Mouse (Mus musculus) lung, adult 10 weeks (tissue): ENCODE data around the gene Mxd4. TPM values are rescaled to one million over a fixed set of nuclear protein-coding genes. Genes with fewer than 3 reads are reported as not detected.

ENCODE experiments used
- polyA plus RNA-seq: library from polyadenylated mRNA; stranded (reverse); fragments of 350-450 nt; fragmentation: Illumina TruSeq; extraction: RNeasy Lipid Tissue Mini Kit (QIAGEN cat#74804); gene quantifications from one replicate; pipeline ENCODE4 v1.2.3, GENCODE M21; 2014; ENCODE audit warnings: low read depth, low replicate concordance; ENCODE audit not compliant: insufficient read depth

The Mxd4 gene
- 103 TPM for polyA plus RNA-seq

GRCm38 (mm10) chr5:34187601-34188316, at the start of gene Mxd4:
Mxd4 (minus strand) TSS chr5:34187720.

GRCm38 (mm10) chr5:34168950-34169891, 18.3 kb downstream of the Mxd4 start, which contains the start of the genes Poln and Haus3:
Poln (minus strand) TSS chr5:34169448.
Haus3 (minus strand) TSS chr5:34169527.

Other genes starting within 250 kb of the Mxd4 start
- gene Gm1673, start 204.3 kb downstream of the Mxd4 start, polyA plus RNA-seq = 10.8 TPM
- gene Nat8l, start 191.7 kb downstream of the Mxd4 start, polyA plus RNA-seq = 1.1 TPM
- 1.1 TPM for gene Poln, start 18.3 kb downstream of the Mxd4 start, polyA plus RNA-seq
- 5.5 TPM for gene Haus3, start 18.2 kb downstream of the Mxd4 start, polyA plus RNA-seq
- 0.63 TPM for gene Zfyve28, start 100.7 kb upstream of the Mxd4 start, polyA plus RNA-seq
- gene Cfap99, start 100.9 kb upstream of the Mxd4 start, polyA plus RNA-seq = 0.49 TPM
- gene Rnf4, start 148.6 kb upstream of the Mxd4 start, polyA plus RNA-seq = 37.3 TPM
- 4.8 TPM for gene Fam193a, start 182.2 kb upstream of the Mxd4 start, polyA plus RNA-seq